Mouse (Mus musculus): Measurements from ENCODE around the gene Aqp9. TPM values are rescaled to one million over a fixed set of nuclear protein-coding genes. Genes with fewer than 3 reads are reported as not detected.

Gene Aqp9
- polyA plus RNA-seq (2012; rRNA removed; ENCODE audit: low replicate concordance) = 0.13 and 0.22 TPM in 2 replicates

GRCm38 (mm10) chr9:71168511-71168910 is at the start of gene Aqp9:
Aqp9 (minus strand) TSS chr9:71168682.

GRCm38 (mm10) chr9:71215248-71216035 is 47.0 kb upstream of the Aqp9 start, which contains the start of gene Aldh1a2:
Aldh1a2 (plus strand) TSS chr9:71215789.

Other genes starting within 250 kb of the Aqp9 start
- gene Lipc, start 216.5 kb downstream of the Aqp9 start, polyA plus RNA-seq (2012; rRNA removed; ENCODE audit: low replicate concordance) = 0.25 and 0.26 TPM in 2 replicates
- 7.0 and 9.2 TPM in 2 replicates for gene Aldh1a2, start 47.1 kb upstream of the Aqp9 start, polyA plus RNA-seq (2012; rRNA removed; ENCODE audit: low replicate concordance)

All from duodenum, adult 2 months (tissue).